Mouse (Mus musculus) heart, postnatal 4 days (tissue): ENCODE measurements around the gene 4930544D05Rik. TPM values are rescaled to one million over a fixed set of nuclear protein-coding genes. Genes with fewer than 3 reads are reported as not detected.

Source experiments
- DNase-seq: peaks from one replicate; pipeline ENCODE4 v3.0.0; 2021
- total RNA-seq, 2 experiments: library from RNA; stranded (reverse); gene quantifications; 2 replicates each; pipeline ENCODE4 v1.2.3; 2021

4930544D05Rik gene
- total RNA-seq, 2 experiments from 2014 or later, result not detected

DNA sequence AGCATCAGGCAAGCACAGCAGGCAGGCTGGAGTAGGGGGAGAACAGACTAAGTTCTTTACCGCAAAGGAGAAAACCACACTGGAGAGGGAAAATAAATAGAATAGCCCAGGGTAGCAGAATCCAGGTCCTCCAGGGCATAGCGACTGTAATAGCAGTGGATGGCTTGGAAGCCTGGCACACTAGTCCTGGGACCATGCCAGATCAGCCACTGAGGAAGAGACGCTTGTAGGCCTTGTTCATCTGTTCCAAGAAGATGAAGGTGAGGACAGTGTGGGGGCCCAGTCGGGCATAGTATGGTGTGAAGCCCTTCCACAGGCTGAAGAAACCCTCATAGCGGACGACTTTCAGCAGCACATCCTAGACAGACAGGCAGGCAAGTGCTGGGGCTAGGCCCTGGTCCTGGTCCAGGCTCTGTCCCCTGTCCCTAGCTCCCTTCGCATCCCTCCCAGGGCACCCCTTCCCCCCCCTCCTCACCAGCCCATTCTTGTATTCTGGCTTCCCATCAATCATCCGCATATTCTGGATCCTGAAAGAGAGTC, 29.0 kb downstream of the 4930544D05Rik start:
- peak; percentile 6 for DNase-seq

- DNase-seq, result peak; percentile 25
These were observed 30.0 kb downstream of the 4930544D05Rik start for GRCm38 (mm10) chr11:70645461-70646258.

- peak; percentile 39 for DNase-seq
These were observed 30.6 kb downstream of the 4930544D05Rik start for GRCm38 (mm10) chr11:70646259-70646555.

GRCm38 (mm10) chr11:70646691-70647650, 31.3 kb downstream of the 4930544D05Rik start, which contains the start of the genes Rnf167 and Slc25a11:
Gene Rnf167, plus strand, starts transcription at chr11:70647235.
Gene Slc25a11, minus strand, starts transcription at chr11:70647479.
- peak; percentile 98 for DNase-seq

GRCm38 (mm10) chr11:70647716-70648420, 32.2 kb downstream of the 4930544D05Rik start:
- peak; percentile 50 for DNase-seq

GRCm38 (mm10) chr11:70648512-70648911, 32.9 kb downstream of the 4930544D05Rik start:
- no peak for DNase-seq

GRCm38 (mm10) chr11:70649185-70649734, 33.6 kb downstream of the 4930544D05Rik start:
- peak; percentile 6 for DNase-seq

DNA sequence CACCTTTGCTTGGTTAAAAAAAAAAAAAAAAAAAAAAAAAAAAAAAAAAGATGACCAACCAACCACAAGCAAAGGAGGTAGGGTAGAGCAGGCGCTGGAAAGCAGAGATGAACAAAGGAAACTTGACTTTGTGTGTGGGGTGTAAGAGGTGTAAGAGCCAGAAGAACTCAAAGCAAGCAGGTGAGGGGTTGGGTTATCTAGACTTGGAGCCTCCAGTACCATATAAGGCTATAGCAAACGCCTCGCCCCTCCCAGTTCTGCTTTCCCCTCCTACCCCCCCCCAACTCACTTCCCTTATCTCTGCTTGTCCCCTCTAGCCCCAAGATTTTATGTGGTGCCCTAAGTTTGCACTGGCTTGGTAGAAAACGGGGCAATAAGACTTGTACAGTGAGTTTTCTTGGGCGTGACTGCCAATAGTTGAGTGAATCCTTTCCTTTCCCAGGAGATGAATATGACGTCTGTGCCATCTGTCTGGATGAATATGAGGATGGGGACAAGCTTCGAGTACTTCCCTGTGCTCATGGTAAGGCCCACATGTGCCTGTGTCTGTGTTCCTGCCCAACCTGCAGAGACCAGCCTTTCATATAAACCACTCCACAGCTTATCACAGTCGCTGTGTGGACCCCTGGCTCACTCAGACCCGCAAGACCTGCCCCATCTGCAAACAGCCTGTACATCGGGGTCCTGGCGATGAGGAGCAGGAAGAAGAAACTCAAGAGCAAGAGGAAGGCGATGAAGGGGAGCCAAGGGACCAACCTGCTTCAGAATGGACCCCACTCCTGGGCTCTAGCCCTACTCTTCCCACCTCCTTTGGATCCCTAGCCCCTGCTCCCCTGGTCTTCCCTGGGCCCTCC, 34.9 kb downstream of the 4930544D05Rik start:
- peak; percentile 16 for DNase-seq

DNA sequence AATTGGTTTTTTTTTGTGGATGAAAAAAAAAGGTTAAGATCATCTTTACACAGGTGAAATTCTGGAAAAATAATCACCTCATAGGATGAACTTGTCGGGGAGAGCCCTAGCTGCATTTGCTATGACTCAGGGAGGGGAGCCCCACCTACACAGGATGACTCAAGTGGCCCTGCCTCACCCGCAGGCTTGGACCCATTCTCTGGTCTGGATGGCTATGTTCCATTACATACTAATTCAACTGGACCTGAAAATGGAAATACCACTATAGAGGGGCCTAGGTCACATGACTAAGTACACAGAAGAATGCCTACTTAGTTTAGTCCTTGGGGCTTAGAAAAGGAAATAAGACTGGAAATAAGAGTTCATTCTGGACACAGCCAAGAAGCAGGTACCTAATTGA, 35.7 kb downstream of the 4930544D05Rik start:
- peak; percentile 8 for DNase-seq

DNA sequence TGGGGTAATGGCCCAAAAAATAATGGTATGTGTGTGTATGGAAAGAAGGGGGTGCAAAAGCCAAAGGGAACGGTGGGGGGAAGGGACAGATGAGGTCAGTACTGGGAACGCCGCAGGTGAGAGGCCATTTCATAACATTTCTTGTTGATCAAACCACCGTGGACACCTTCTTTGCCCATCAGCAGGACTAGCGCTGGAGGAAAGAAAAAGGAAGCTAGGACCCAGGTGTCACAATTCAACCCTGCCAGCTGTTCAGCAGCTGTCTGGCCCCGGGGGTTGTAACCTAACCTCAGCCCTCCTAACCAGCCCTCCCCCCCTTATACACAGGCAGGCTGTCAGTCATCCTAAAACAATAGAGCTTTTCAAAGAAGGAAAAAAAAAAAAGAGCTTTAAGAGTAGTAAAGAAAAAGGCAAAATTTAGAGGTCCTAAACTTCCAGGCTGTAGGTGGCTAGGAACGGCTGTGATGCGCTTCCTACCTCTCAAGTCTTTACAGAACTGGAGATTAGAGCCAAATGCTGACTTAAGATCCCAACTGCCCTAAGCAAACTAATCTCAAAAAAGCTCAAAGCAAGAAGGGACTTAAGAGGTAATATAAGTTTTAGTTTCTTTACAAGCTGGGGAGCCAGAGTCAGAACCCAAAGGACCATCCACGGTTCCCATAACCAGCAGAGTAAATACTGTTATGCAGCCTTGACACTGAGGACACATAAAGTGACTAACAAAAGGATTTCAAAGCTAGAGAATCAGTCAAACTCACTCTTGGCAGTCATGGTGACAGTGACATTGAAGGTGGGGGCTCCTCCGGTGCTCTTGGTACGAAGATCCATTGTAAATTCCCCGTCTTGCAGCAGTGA, 36.6 kb downstream of the 4930544D05Rik start:
- peak; percentile 21 for DNase-seq

DNA sequence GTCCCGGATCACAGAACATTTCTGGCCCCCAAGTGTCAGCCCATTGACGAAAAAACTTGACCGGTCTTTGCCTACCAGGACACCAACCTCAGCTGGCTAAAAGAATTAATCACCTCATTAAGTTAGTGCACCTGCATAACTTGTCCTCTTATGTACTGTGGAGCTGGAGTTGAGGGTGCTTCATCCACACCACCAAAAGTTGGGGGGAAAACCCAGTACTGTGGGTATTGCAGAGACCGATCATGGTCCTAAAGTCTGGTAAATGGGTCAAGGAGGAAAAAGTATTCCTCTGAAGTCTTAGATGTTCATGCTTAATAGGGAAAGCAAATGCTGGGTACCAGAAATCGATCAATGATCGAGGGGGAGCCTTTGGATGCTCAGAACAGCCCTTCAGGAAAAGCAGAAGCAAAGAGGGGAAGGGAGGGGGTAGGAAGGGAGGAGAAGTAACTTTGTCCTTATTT, 37.3 kb downstream of the 4930544D05Rik start:
- DNase-seq, result no peak

DNA sequence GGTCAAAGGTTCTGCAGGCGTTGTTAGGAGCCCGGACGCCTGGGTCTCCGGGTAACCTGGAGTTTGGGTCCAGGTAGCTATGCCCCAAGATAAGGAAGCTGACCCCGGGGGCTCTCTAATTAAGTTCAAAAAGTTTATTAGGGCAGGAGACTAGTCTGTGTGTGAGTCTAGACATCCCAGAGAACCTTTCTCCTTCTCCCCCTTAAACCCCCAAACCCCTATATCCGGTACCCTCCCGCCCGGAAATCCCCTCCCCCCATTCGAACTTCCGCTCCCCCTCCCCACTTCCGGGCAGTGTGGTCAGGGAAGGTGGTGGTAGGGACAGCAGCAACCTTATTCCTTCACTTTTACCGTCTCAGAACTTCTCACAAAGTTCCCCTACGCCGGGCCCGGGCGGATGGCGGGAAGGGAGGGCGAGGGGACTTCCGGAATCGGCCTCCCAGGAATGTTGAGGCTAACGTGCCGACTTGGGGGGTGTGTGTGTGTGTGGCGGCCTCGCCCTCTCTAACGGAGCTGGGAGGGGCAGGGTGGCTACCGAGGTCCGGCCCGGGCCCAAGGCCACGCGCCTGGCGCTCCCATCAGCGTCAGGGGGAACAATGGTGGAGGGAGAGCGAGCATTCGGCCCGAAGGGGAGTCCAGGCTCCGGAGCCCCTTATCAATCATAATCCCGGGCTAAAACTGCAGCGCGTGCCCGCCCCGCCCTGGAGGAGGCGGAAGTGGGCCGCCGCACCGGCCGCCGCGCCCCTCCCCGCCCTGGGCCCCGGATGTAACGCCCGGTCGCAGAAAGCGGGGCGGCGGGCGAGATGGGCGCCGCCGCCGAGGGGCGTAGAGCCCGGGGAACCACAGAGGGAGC, 37.9 kb downstream of the 4930544D05Rik start:
- DNase-seq, result peak; percentile 72

DNA sequence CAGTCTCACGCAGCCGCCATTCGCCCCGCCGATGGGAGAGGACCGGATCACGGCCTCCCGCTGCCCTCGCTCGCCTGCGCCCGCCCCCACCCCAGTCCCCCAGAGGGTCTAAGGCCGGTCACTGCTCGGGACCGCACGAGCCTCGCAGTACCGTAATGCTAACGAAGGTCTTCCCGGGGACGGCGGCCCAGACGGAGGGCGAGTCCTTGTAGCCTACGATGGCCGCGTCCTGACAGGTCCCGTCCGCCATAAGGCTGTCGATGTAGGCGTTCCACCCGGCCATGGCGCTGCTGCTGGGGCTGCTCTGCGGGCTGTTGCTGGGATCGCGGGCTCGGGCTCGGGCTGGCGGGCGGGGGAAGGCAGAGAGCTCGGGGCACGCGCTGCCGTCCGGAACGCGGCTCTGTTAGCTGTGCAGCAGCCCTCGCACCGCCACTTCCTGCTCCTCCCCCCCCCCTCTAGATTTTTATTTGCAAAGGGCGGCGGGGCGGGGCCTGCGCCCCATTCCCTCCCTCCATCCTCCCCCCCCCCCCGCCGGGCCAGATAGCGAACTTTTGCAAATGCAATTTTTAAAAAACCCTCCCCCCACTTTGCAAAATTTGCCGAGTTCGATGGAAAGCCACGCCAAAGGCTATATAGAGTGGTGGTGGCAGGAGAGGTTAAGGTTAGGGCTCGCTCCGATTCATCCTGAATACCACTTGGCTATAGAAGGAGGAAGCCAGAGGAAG, 38.7 kb downstream of the 4930544D05Rik start, which contains the start of gene Pfn1:
TSS of gene Pfn1 (minus strand) at position 447 of the 725 bp plus-strand sequence.
- peak; percentile 80 for DNase-seq

- peak; percentile 87 for DNase-seq
These were observed 39.4 kb downstream of the 4930544D05Rik start for GRCm38 (mm10) chr11:70654923-70655570.

DNA sequence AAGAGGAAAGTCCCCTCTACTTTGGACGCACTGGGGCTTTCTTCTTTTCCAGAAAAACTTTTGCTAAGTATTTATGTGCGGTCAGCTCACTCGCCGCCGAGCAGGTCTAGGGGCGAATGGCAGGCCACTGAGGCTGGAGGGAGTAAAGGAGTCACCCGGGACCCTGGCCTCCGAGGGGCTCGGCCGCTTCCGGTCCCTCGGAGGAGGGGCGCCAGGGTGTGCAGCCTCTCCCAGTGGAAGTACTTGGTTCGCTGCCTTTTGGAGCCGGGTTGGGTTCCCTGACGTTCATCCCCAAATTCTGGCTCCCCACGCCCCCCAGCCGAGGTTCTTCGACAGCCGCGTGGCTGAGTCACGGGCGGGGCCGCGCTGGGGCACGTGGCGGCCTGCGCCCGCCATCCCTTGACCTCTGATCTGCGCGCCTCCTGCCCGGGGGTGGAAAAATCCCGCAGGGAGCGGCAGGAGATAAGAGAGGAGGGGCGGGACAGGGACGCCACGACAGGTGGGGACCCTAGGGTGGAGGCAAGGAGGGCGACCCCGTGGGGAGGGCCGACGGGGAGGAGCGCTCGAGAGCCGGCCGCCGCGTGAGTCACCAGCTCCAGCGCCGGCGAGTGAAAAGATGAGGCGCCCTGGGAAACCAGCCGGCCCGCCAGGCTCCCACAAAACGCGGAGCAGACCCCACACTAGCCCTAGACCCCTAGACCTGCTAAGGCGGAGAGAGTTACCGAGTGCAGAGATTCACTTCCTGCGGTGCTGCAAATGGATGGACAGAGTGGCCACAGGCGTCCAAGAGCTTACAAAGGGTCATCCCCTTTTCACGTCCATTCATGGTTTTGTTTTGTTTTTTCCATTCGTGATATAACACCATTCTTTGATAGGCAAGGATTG, 40.2 kb downstream of the 4930544D05Rik start:
- DNase-seq, result peak; percentile 78

- peak; percentile 88 for DNase-seq
These were observed 40.8 kb downstream of the 4930544D05Rik start for GRCm38 (mm10) chr11:70656456-70656927.
